Mouse (Mus musculus) stomach, postnatal 0 days (tissue): ENCODE data around the gene Gm13090. TPM values are rescaled to one million over a fixed set of nuclear protein-coding genes. Genes with fewer than 3 reads are reported as not detected.

Experiments used
- ATAC-seq: fragments of 200-750 bp; cut with Nextera tagmentation; 2 replicates; pipeline ENCODE4 v1.8.0; 2017; ENCODE audit not compliant: low FRiP score, low TSS enrichment
- DNase-seq: peaks from one replicate; pipeline ENCODE4 v3.0.0-alpha.2; 2016; ENCODE audit warnings: low spot score
- H3K27ac ChIP-seq: fragments of 300-500 bp; sonication (generic); replicated peaks from 2 replicates; pipeline ENCODE4 v1.5.1; 2014; ENCODE audit warnings: mild to moderate bottlenecking, control low read depth
- H3K27me3 ChIP-seq: fragments of 300-500 bp; sonication (generic); 2 replicates; pipeline ENCODE4 v1.6.1; 2014; ENCODE audit warnings: low read length; ENCODE audit not compliant: control insufficient read depth, insufficient read depth
- H3K36me3 ChIP-seq: fragments of 300-500 bp; sonication (generic); 2 replicates; pipeline ENCODE4 v1.6.1; 2014; ENCODE audit warnings: low read length, mixed read lengths; ENCODE audit not compliant: control insufficient read depth, insufficient read depth
- H3K4me1 ChIP-seq: fragments of 300-500 bp; sonication (generic); replicated peaks from 2 replicates; pipeline ENCODE4 v1.6.1; 2014; ENCODE audit warnings: antibody characterized with exemption; ENCODE audit not compliant: control insufficient read depth, insufficient read depth
- H3K4me2 ChIP-seq: fragments of 300-500 bp; sonication (generic); replicated peaks from 2 replicates; pipeline ENCODE4 v1.6.1; 2014; ENCODE audit warnings: low read depth, mild to moderate bottlenecking, control low read depth, moderate library complexity
- H3K4me3 ChIP-seq: fragments of 300-500 bp; sonication (generic); 2 replicates; pipeline ENCODE4 v1.5.1; 2014; ENCODE audit warnings: low read depth, low read length, control low read depth
- H3K9ac ChIP-seq: fragments of 300-500 bp; sonication (generic); 2 replicates; pipeline ENCODE4 v1.6.1; 2014; ENCODE audit warnings: mild to moderate bottlenecking, low read length, control low read depth, mixed read lengths
- H3K9me3 ChIP-seq: fragments of 300-500 bp; sonication (generic); 2 replicates; pipeline ENCODE4 v1.6.1; 2016; ENCODE audit warnings: low read length; ENCODE audit not compliant: control insufficient read depth
- CTCF ChIP-seq: IDR thresholded peaks from 2 replicates; pipeline ENCODE4 v1.5.1; 2016; ENCODE audit warnings: antibody characterized with exemption, low read depth, mild to moderate bottlenecking, moderate library complexity
- EP300 ChIP-seq: optimal IDR thresholded peaks from 2 replicates; pipeline ENCODE3; 2016; ENCODE audit warnings: antibody characterized with exemption
- WGBS: fragments of 180-500 bp; shearing (Covaris S2); extraction: QIAGEN DNeasy Blood & Tissue Kit; methylation state at CpG from one replicate; pipeline ENCODE4 v1.1.7; 2014; 5-methylcytosine and 5-hydroxymethylcytosine counted together
- polyA plus RNA-seq: library from polyadenylated mRNA; unstranded; fragments of >200 nt; fragmentation: Nextera tagmentation; extraction: Ambion mirVana; gene quantifications from 2 replicates; pipeline ENCODE4 v1.2.1, GENCODE M21; 2015

Gene Gm13090
- polyA plus RNA-seq, 1 experiment from 2014 or later: not detected

- 75% methylated on average over 7 of the region's 7 CpGs for WGBS
- Histone ChIP-seq H3K4me1 (no peaks in the 10 kb centered on the region), H3K27me3 (no peaks in the 10 kb centered on the region), H3K9me3 (no peaks in the 10 kb centered on the region), H3K9ac (no peak overlapping the region), H3K4me2 (no peak overlapping the region), H3K4me3 (no peak overlapping the region), H3K27ac (no peak overlapping the region), H3K36me3 (no peaks in the 10 kb centered on the region)
- no peak for ATAC-seq
- no peak for DNase-seq
- TF ChIP-seq EP300: no peak
- no peak for TF ChIP-seq CTCF
These were observed 18.4 kb upstream of the Gm13090 start for GRCm38 (mm10) chr4:151070962-151071361.

DNA sequence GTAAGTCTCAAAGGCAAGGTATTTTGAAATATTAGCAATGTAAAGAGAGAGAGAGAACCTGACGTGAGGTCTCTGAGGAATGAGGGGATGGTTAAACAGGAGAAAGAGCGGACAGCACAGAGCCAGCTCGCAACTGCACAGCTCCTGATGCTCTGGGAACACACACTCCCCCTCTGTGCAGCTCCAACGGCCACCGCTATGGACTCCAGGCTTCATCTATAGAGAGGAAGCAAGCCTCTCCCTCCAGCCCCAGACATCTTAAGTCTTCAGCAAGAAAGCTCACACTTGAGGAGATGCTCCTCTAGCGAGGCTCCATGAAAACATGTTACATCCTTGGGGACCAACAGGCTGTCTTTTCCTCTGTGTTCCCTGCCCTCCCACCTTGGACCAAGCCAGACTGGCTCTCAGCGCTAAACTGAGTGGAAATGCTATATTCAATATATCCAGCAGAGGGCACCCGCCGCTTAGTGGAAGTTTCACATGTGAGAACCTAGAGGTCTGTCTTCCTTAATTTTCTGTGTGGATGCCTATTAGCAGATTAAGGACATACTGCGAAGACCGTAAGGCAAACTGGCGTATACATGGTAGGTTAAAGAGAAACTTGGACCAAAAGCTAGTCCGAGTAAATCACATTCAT lies 16.1 kb upstream of the Gm13090 start:
- no peak overlapping the region for H3K4me3 ChIP-seq
- WGBS: 47% methylated on average over 13 of the region's 13 CpGs
- no peaks in the 10 kb centered on the region for H3K36me3 ChIP-seq
- H3K4me2 ChIP-seq: no peak overlapping the region
- peak; percentile 73 for DNase-seq
- TF ChIP-seq EP300 (no peak), CTCF (peak; percentile 95)
- H3K9me3 ChIP-seq: no peaks in the 10 kb centered on the region
- ATAC-seq: peak; percentile 73
- no peak overlapping the region for H3K27ac ChIP-seq
- H3K4me1 ChIP-seq: no peaks in the 10 kb centered on the region
- no peaks in the 10 kb centered on the region for H3K27me3 ChIP-seq
- H3K9ac ChIP-seq: no peak overlapping the region

DNA sequence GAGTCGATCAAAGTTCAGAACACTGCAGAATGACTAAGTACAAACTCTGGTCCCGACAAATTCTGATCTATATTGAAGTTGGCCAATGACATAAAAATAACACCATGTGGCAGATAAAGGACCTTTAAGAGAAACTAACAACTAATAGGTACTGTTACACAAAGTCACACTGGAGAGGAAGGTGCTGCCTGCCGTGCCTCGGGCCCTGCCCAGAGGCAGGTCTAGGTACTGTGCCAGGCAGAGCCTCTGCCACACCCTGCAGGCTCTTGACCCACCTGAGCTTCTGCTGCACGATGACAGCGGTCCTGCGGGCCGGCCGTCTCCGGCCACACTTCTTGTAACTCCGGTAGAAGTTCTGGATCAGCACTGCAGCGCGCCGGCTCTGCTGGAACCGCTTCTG lies 14.6 kb upstream of the Gm13090 start:
- Histone ChIP-seq H3K4me1 (no peaks in the 10 kb centered on the region), H3K27me3 (no peaks in the 10 kb centered on the region), H3K9me3 (no peaks in the 10 kb centered on the region), H3K27ac (no peak overlapping the region), H3K36me3 (no peaks in the 10 kb centered on the region), H3K4me3 (no peak overlapping the region), H3K4me2 (no peak overlapping the region), H3K9ac (no peak overlapping the region)
- DNase-seq (no peak), ATAC-seq (no peak)
- WGBS: 84% methylated on average over 15 of the region's 15 CpGs
- TF ChIP-seq CTCF (no peak), EP300 (no peak)

DNA sequence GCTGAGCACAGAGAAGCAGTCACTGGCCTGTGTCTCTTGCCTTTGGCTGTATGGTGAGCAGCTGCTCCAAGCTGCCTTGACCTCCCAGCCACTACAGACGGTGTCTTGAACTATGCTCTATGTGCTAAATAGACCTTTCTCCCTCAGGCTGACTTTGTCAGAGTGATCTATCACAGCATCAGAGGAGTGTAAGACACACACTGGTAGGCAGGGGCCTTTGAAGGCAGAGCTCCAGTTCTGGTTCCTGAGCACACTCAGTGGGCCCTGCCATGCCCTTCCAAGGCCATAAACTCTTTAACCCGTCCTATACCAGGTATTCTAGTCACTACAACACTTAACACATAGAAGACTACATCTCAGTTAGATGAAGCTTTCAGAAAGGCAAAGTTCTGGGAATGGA lies 8.0 kb upstream of the Gm13090 start:
- no peaks in the 10 kb centered on the region for H3K4me1 ChIP-seq
- no peaks in the 10 kb centered on the region for H3K9me3 ChIP-seq
- H3K27ac ChIP-seq: no peak overlapping the region
- 67% methylated on average over 2 of the region's 2 CpGs for WGBS
- DNase-seq (no peak), ATAC-seq (no peak)
- no peak overlapping the region for H3K4me2 ChIP-seq
- no peak for TF ChIP-seq CTCF
- no peak for TF ChIP-seq EP300
- H3K36me3 ChIP-seq: no peaks in the 10 kb centered on the region
- no peak overlapping the region for H3K9ac ChIP-seq
- H3K27me3 ChIP-seq: no peaks in the 10 kb centered on the region
- no peak overlapping the region for H3K4me3 ChIP-seq

- 89% methylated on average over 13 of the region's 13 CpGs for whole genome bisulfite sequencing
- no peaks in the 10 kb centered on the region for H3K36me3 ChIP-seq
These were observed 7.4 kb upstream of the Gm13090 start for GRCm38 (mm10) chr4:151081977-151082376.

GRCm38 (mm10) chr4:151083027-151083426 lies 6.3 kb upstream of the Gm13090 start:
- Histone ChIP-seq H3K9ac (no peak overlapping the region), H3K4me1 (no peaks in the 10 kb centered on the region), H3K4me2 (no peak overlapping the region), H3K27ac (no peak overlapping the region), H3K4me3 (no peak overlapping the region), H3K9me3 (no peaks in the 10 kb centered on the region), H3K27me3 (no peaks in the 10 kb centered on the region), H3K36me3 (no peaks in the 10 kb centered on the region)
- no peak for DNase-seq
- no peak for ATAC-seq
- 78% methylated on average over 5 of the region's 5 CpGs for WGBS
- no peak for TF ChIP-seq EP300
- no peak for TF ChIP-seq CTCF

More at GRCm38 (mm10) chr4:151081977-151082376, 7.4 kb upstream of the Gm13090 start:
- DNase-seq (no peak), ATAC-seq (no peak)
- Histone ChIP-seq H3K9me3 (no peaks in the 10 kb centered on the region), H3K27ac (no peak overlapping the region), H3K9ac (no peak overlapping the region), H3K4me2 (no peak overlapping the region), H3K4me3 (no peak overlapping the region), H3K27me3 (no peaks in the 10 kb centered on the region), H3K4me1 (no peaks in the 10 kb centered on the region)
- TF ChIP-seq CTCF: no peak
- TF ChIP-seq EP300: no peak
